In genomic region chr19:7493352-7494186, GRCm38 (mm10) we compare ENCODE assay signal across 8 mouse cellular contexts. TPM values are rescaled to one million over a fixed set of nuclear protein-coding genes. Genes with fewer than 3 reads are reported as not detected.
A peak's percentile ranks its signal among the peaks of the same experiment; 100 is the strongest.
DNase-seq lines count a peak whose midpoint lies in the region; ATAC-seq lines count a peak whose summit lies in the region.

TSS of gene Atl3 (plus strand) at chr19:7494040.

- H3K9me3 ChIP-seq in heart, embryonic 13.5 days: no peaks in the 10 kb centered on the region

- H3K36me3 ChIP-seq in heart, embryonic 13.5 days: no peaks in the 10 kb centered on the region

- no peaks in the 10 kb centered on the region for H3K27me3 ChIP-seq in heart, embryonic 13.5 days (replicated peaks)

- peak; percentile 10 for DNase-seq in embryo, embryonic 10.5 days (ENCODE audit: low spot score)
- no peak for DNase-seq in embryo, embryonic 9.5 days (ENCODE audit: extremely low spot score)
- DNase-seq in urinary bladder, adult 2 months (ENCODE audit: low spot score): no peak
- no peak for DNase-seq in urinary bladder, adult 18-20 months (ENCODE audit: low spot score in 2 of 2)
- DNase-seq in left cerebral cortex, postnatal 14 days (ENCODE audit: low spot score in 2 of 2): no peak
- DNase-seq in frontal cortex, postnatal 25 days (ENCODE audit: low spot score in 2 of 2): no peak

- peak within 1 kb of the TSS; percentile 99 for H3K27ac ChIP-seq in heart, embryonic 13.5 days (replicated peaks)

- ATAC-seq in heart, embryonic 13.5 days (ENCODE audit: extremely low read depth, insufficient number of reproducible peaks, low FRiP score, low TSS enrichment): no peak
- peak; percentile 24; the same call in 1 of the 2 replicates for ATAC-seq in monocyte, adult 5-6 weeks (replicated peaks; ENCODE audit: insufficient number of reproducible peaks, low FRiP score, low TSS enrichment, poor library complexity, severe bottlenecking)

- H3K4me2 ChIP-seq in heart, embryonic 13.5 days: peak within 1 kb of the TSS; percentile 87

- 27% methylated on average over 31 of the region's 31 CpGs for WGBS in heart, embryonic 13.5 days

- peak within 1 kb of the TSS; percentile 84 for H3K4me3 ChIP-seq in heart, embryonic 13.5 days

- peak within 1 kb of the TSS; percentile 95 for H3K9ac ChIP-seq in heart, embryonic 13.5 days

- intact Hi-C loops in left cerebral cortex, postnatal 14 days (cut with DNase I): no loop called here

- peaks cover 6% of the 10 kb centered on the region for H3K4me1 ChIP-seq in heart, embryonic 13.5 days

RNA-seq across cellular contexts. Expression of gene Atl3, which starts in this region (rescaled TPM):
- polyA plus RNA-seq in urinary bladder, adult 2 months (2012; rRNA removed): 53.8 and 65.3 TPM in 2 replicates
- 7.2 and 7.7 TPM in 2 replicates for polyA plus RNA-seq in heart, embryonic 13.5 days (2015; fragmentation: Nextera tagmentation; extraction: Ambion mirVana)
- total RNA-seq in left cerebral cortex, postnatal 14 days (2021): 10 to 100 TPM; 19.6 to 21.1 TPM
- 38.2 to 51.2 TPM (median 49.7 TPM) in 3 replicates for total RNA-seq in monocyte, adult 5-6 weeks (2017)
